Mouse (Mus musculus) cortical plate, adult 2 months (tissue): ENCODE measurements at regions not wholly inside any gene's neighbourhood (a gene's known extent, or its start where the extent isn't known, plus 50 kb on each side); places are given as distances from the start of the nearest gene placed in this dataset.

Experiments
- CTCF ChIP-seq: fragments of 200-500 bp; IDR thresholded peaks from 2 replicates; pipeline ENCODE4 v1.5.1; 2011; ENCODE audit warnings: mild to moderate bottlenecking, control low read depth, low read length; ENCODE audit not compliant: insufficient read depth; ENCODE audit errors: extremely low read depth
- POLR2A ChIP-seq: fragments of 200-500 bp; IDR thresholded peaks from 2 replicates; pipeline ENCODE4 v1.6.1; 2011; ENCODE audit warnings: mild to moderate bottlenecking, low read length, control low read depth; ENCODE audit not compliant: insufficient read depth; ENCODE audit errors: extremely low read depth

DNA sequence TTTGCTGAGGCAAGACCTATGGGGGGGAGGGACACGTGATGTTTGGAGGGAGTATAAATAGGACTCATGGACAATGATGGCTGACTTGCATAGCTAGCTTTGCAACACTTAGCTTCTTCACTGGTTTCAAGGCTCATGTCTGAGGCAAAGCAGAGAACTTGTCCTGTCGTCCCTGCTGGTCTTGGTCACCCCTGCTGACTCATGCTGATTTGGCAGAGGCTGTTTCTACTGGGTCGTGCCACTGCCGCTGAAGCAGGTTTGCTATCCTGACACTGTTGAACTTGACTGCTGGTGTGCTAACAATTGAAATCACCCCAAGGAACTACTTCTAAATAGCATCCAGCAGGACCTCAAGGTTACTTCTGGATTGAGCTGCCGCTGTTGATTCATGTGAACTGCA lies 329.0 kb downstream of the Cxcl12 start:
- TF ChIP-seq CTCF (no peak), POLR2A (no peak)
